Mouse (Mus musculus) bone marrow macrophage, adult 2 months (primary cell): Measurements from ENCODE around the gene Kansl3. TPM values are rescaled to one million over a fixed set of nuclear protein-coding genes. Genes with fewer than 3 reads are reported as not detected.

Experiments
- H3K27ac ChIP-seq: 2 replicates; pipeline ENCODE4 v1.5.1; 2012; ENCODE audit warnings: low read depth, low read length; ENCODE audit not compliant: insufficient read depth
- H3K4me1 ChIP-seq: 2 replicates; pipeline ENCODE4 v1.6.1; 2012; ENCODE audit warnings: low read length; ENCODE audit not compliant: control insufficient read depth, insufficient read depth
- H3K4me3 ChIP-seq: 2 replicates; pipeline ENCODE4 v1.5.1; 2012; ENCODE audit warnings: mild to moderate bottlenecking, low read length, moderate library complexity; ENCODE audit not compliant: insufficient read depth
- CTCF ChIP-seq: IDR thresholded peaks from 2 replicates; pipeline ENCODE4 v1.5.1; 2012; ENCODE audit warnings: low read depth, mild to moderate bottlenecking, low read length, moderate library complexity
- POLR2A ChIP-seq: IDR thresholded peaks from 2 replicates; pipeline ENCODE4 v1.6.1; 2012; ENCODE audit warnings: mild to moderate bottlenecking, low read depth, low read length, borderline replicate concordance
- polyA plus RNA-seq: library from polyadenylated mRNA; stranded (reverse); fragments of >200 nt; gene quantifications from 2 replicates; pipeline ENCODE4 v1.2.4, GENCODE M21; 2012; ENCODE audit not compliant: missing spikeins, insufficient read depth, insufficient read length

The Kansl3 gene
- polyA plus RNA-seq, 1 experiment, result 23.1 TPM

DNA sequence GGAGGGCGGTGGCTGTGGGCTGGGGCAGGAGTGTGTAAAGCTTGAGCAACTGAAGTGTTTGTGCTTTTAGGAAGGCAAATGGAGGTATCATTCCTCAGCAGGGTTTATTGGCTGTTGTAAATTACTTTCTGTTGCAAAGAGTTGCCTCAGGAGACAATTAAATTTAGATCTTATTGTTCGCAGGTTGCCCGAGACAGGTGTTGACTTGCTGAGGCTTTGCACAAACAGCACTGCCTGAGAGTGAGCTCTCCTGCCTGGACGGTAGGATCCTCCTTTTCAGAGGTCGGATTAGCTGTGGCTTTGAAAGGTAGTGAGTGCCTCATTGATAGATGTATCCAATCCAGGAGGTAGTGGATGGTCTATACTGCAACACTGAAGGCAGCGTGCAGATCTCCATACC is 62.9 kb downstream of the Kansl3 start:
- no peak for TF ChIP-seq POLR2A
- no peak for TF ChIP-seq CTCF
- peaks cover 23% of the 10 kb centered on the region for H3K4me1 ChIP-seq
- no peak overlapping the region for H3K27ac ChIP-seq
- no peak overlapping the region for H3K4me3 ChIP-seq

DNA sequence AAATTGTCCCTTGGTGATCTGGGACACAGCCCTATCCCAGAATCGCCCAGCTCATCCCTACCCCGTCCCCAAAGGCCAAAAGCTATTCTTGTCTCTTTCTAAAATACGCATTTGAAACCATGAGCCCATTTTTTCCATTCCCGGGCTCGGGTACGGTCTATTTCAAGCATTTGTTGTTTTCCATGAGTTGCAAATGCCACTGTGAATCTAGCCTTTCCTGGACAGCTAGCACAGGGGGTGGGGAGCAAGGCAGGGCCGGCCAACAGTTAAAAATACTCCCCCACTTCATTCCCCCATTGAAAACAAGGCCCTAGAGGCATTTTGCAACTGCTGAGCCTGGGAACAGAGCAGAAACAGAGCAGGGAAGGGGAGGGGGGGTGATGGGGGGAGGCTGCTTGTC is 64.2 kb downstream of the Kansl3 start:
- TF ChIP-seq POLR2A (no peak), CTCF (no peak)
- Histone ChIP-seq H3K4me3 (no peak overlapping the region), H3K4me1 (peaks cover 22% of the 10 kb centered on the region), H3K27ac (no peak overlapping the region)

DNA sequence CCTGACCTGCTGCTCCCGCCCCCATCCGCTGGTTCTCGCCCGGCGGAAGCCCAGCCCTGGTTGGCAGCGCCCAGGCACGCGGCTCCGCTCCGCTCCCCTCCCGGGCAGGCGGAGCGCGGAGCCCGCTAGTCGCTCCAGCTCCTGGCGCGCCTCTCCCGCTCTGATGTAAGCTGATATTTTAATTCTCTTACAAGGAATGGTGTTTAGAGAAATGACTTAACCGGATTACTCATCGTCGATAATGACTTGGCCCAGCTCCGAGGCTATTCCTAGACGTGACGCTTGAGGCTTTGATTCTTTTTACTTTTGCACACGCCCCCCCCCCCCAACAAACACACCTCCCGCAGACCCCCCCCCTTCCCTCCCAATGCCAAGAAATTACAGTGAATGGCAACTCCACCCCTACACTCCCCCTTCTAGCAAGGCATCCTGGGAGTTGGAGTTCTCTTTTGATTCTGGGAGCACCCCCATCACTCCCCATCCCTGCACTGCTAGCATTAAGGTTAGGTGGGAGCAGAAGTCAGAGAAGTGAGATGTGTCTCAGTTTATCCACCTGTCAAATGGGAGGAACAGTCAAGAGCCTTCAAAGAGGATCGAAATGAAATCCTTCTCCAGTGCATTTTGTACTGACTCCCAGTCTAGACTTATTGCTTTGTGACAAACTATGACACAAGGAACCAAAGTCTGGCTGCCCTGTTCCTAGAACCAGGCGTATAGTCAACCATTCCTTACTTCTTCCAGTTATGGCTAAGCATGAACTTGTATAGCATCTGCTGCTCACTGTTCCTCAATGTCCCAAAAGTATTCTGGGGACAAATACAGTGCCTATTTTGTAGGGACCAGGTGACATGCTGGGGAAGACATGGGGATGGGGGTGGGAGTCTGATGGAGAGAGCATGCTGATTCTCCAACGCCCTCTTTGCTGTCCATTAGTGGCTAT is 65.3 kb downstream of the Kansl3 start:
- no peak overlapping the region for H3K27ac ChIP-seq
- peaks cover 13% of the 10 kb centered on the region for H3K4me1 ChIP-seq
- TF ChIP-seq POLR2A, result no peak
- no peak for TF ChIP-seq CTCF
- H3K4me3 ChIP-seq, result peak overlapping the region; percentile 41

DNA sequence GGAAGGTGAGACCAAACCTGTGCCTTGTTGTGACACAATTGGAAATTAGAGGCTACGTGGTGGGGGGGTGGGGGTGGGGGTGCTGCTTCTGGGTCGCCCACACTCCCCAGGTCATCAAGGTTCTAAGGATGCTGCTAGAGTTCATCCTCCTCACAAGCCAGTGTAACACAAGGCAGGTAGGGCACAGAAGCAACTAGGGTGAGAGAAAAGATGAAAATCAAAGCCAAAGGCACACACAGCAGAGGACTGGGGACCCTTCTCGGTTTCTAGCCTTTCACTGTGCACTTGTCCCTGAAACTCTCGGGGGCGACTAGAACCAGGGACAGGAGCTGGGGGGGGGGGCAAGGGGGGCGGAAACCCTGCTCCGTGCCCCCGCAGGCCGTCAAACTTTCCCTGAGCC is 66.0 kb downstream of the Kansl3 start:
- Histone ChIP-seq H3K4me3 (peak overlapping the region; percentile 41), H3K27ac (no peak overlapping the region), H3K4me1 (peaks cover 10% of the 10 kb centered on the region)
- no peak for TF ChIP-seq POLR2A
- no peak for TF ChIP-seq CTCF

DNA sequence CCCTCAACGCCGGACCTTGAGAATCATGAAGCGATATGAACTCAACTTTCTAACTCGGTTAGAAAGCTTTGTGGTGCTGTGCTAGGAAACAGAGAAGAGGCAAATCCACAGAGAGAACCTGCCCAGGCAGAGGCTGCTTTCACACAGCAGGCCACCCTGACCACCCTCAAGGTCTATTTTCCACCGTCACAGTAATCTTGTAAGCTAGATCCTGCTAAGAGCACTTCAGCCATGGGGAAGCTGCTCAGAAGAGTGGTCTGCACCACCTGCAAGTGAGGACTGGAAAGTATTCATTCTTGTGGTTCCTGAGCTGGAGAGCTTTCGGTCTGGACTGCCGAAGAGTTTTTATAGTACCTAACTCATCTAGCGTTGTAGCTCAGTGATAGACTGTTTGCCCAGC is 66.7 kb downstream of the Kansl3 start:
- Histone ChIP-seq H3K4me3 (no peak overlapping the region), H3K27ac (no peak overlapping the region), H3K4me1 (peaks cover 9% of the 10 kb centered on the region)
- TF ChIP-seq POLR2A, result no peak
- TF ChIP-seq CTCF, result no peak

DNA sequence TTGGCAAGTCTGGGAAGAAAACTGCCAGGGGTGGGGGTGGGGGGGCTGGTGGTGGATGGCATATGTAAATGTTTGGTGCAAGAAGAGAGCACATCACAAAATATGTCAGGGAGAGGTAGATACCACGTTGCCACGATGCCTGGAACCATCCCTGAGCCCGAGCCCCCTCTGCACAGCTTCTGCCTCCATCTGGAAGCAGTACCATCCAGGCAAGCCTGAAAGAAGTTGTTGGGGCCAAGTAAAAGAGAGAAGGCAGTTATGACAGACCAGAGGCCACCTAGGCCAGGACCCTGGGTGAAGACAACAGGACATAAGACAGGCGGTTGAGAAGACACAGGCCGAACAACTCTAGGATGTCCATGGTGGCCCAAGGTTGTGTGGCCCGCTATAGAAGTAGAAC is 68.5 kb downstream of the Kansl3 start:
- Histone ChIP-seq H3K27ac (no peak overlapping the region), H3K4me1 (peaks cover 15% of the 10 kb centered on the region), H3K4me3 (no peak overlapping the region)
- TF ChIP-seq CTCF, result no peak

DNA sequence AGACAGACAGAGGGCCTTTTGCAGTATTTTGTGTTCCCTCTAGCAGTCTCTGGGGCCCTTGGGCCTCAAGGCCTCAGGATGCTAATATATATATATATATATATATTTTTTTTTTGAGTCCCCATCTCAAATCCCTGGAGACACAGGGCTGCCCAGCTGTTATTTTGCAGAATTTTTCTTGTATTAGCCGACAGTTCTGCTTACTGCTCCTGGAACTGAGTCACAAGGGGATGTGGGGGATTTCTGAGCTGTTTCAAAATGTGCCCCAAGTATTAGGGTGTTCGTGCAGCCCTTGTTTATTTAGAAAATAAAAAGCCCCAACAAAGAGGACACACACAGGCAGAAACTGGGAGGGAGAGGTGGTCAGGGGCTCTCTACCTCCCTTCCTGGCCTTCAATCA is 69.3 kb downstream of the Kansl3 start:
- Histone ChIP-seq H3K4me1 (peaks cover 15% of the 10 kb centered on the region), H3K4me3 (no peak overlapping the region), H3K27ac (no peak overlapping the region)
- TF ChIP-seq CTCF (no peak), POLR2A (no peak)

DNA sequence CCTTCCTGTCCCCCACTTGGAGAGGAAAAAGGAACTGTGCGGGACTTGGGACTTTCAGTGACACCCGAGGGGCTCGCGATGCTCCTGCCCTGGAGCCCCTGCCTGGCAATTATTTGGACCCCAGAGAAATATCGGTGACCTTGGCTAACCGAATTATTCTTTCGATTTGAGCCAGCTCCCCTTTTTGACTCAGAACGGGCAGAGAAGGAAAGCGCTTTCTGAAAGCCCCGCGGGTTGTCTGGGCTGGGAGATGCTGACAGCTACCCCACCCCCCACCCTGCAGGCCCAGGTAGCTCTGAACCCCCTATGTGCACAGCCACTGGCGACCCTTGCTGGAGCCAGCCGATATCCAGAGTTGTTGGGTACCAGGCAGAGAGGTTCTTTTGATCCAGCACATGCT is 69.9 kb downstream of the Kansl3 start:
- peaks cover 15% of the 10 kb centered on the region for H3K4me1 ChIP-seq
- no peak for TF ChIP-seq CTCF
- no peak for TF ChIP-seq POLR2A
- H3K27ac ChIP-seq, result no peak overlapping the region
- H3K4me3 ChIP-seq, result no peak overlapping the region

DNA sequence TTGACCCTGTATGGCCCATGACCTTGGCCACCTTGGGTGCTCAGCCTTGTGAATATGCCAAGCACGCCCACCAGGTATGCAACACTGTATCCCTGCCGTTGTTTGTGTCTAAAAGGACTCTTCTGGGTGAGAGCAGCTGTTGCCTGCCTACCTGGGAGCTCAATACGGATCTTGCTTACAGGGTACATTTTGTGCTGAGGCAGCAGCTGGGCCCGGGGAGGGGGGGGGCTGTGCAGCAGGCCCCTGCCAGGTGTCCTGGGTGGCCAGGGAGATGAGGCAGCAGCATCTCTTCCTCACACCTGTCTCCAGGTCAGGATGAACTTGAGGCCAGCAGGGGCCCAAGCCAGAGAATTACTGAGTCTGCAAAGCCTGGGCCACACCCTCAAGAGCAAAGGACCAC is 70.9 kb downstream of the Kansl3 start:
- TF ChIP-seq CTCF, result no peak
- TF ChIP-seq POLR2A, result no peak
- peaks cover 12% of the 10 kb centered on the region for H3K4me1 ChIP-seq
- no peak overlapping the region for H3K4me3 ChIP-seq
- no peak overlapping the region for H3K27ac ChIP-seq

DNA sequence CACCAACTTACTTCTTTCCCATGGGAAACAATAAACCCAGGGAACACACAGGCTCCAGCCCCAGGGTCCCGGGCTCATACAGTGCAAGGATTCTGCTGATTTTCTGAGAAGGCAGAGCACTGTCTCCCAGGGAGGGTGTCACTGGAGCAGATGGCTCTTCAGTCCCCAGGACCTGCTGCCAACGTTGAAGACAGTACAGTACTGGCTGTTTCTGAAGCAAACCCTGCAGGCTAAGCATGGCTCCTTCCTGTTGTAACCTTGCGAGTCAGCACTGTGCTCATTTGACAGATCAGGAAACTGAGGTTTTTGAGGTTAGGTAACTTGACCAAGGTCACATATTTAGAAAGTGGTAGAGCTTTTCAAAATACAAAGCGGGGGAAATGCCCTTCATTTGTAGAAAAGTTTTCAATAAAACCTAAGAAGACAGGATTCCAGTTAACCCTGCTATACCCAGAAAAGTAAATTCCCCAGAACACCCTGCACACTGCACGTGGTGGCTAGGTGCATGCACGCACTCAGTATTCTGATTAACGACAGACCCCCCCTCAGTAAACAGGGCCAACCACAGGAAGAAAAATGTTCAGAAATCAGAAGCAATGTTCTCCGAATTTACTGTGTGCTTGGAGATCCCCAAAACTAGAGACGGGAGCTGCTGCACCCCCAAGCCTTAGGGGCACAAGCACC is 72.4 kb downstream of the Kansl3 start:
- peaks cover 12% of the 10 kb centered on the region for H3K4me1 ChIP-seq
- H3K4me3 ChIP-seq, result no peak overlapping the region
- H3K27ac ChIP-seq, result no peak overlapping the region
- no peak for TF ChIP-seq CTCF
- no peak for TF ChIP-seq POLR2A
